Mouse (Mus musculus) cerebellum, adult 9-11 months (tissue): ENCODE measurements around the gene Nphs1.
"Not testable (repeated sequence)": the region's sequence is repeated elsewhere in the genome, so short reads cannot be mapped to it uniquely, and the experiment has no call there.

Experiments
- DNase-seq: peaks from one replicate; pipeline ENCODE4 v3.0.0; 2022

The Nphs1 gene

DNA sequence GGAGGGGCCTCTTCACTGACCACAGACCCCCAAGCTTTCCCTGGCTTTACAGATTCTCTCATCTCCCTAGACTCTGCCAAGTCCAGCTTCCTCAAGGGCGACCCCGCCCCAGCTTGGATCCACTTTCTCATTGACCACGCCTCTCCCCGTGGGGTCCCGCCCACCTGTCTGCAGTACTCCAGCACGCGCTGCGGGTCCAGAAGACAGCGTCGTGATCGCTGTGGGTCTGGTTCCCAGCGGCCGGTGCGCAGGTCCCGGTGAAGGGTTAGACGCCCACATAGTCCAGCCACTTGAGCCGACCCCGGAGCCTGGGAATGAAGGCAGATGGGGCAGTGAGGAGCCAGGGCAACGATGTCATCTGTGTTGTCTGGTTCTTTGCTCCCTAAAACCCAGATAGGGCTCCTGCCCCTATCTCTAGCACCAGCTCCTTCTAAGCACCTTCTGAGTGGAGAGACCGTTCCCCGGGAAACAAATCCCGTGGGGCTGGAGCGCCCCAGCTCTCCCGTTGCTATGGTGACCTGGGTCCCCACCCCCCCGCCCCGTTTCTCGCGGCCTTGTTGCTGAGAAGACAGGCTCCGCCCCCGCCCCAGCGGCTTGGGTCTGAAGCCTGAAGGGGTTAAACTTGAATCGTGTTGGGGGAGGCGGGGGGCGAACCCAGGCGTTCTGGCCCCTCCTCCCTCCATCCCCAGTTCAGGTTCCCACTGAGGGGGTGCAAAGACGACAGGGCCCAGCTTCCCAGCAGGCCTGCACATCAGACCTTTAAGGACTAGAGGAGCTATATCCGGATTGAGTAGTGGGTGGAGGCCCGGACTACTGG lies 13.8 kb upstream of the Nphs1 start:
- DNase-seq, result peak; percentile 68

DNA sequence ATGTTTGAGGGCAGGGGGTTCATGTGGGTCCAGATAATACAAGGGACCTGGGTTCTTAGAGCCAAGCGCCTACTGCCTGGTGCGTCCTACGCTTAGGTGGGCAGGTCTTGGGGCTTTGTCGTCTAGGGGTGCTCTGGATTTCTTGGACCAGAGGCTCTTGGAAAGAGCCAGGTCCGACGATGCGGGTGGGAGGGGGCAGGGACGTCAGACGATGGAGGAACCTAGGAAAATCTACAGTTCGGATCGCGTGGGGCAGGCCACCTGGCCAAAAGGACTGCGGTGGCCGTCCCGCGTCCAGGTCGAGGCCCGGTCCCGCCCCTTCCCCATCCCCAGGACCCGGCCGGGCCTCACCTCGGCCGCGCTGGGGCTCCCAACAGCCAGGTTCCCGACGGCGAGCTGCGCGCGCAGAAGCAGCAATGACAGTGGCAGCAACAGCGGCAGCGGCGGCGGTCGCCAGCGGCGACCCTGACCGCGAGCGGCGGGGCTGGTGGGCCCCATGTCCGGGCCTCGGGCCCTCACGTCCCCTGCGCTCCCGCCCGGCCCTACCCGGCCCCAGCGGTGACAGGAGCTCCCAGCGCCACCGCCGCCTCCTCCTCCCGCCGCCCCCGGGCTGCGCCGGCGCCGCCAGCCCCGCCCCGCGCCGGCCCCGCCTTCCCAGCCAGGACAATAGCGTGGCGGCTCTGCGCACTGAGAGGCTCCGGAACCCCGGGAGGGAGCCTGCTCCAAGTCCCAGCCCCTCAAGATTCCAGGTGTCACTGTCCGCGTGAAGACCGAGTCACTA lies 13.0 kb upstream of the Nphs1 start, which contains the start of gene Aplp1:
Aplp1 (minus strand) TSS at position 565 of the 781 bp plus-strand sequence.
- DNase-seq, result peak; percentile 83

DNA sequence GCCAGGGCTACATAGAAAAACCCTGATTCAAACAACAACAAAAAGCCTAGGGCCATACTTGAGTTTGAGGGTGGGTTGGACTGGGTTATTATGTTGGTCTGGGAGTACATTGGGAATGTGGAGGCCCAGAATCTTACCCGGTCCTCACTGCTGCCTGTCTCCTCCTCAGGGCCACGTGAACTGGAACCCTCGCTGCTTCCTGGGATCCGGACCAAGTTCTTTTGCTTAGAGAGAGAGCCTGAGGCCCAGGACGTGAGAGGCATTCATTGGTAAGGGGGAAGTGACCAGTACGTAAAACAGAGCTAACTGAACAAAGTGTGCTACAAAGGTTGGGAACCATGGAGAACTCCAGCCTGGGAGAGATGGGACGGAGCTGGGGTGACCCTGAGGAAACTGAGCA lies 7.9 kb upstream of the Nphs1 start:
- no peak for DNase-seq

DNA sequence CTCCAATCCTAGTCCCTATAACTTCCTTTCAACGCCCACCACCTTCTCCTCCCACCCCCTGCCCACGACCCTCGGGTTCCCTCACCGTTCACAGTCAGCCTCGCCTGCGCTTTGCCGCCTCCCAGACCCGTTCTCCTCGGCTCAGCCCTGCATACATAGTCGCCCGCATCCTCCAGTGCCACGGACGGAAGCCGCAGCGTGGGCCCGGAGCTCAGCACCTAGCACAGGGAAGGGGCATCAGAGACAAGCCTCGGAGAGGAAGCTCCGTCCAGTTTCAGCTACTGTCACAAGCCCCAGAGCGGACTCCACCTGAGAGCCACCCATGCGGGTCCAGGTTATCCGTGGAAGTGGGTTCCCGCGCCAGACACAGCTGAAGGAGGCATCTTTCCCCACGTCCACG lies 4.8 kb upstream of the Nphs1 start:
- DNase-seq, result no peak

DNA sequence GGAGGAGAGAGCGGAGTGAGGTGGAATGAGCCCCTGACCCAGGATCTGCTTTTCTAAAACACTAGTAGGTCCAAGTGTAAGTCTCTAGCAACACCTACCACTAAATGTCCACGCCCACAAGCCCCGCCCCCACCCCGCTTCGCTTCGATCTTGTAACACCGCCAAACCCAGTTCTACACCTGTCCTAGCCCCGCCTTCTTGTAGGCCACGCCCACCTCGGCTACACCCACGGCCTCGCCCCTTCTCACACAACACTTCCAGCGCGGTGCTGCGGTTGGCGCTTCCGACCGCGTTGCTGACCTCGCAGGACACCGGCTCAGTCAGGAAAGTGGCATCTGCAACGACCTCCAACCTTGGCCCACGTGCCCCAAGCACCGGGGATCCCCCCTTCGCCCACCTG lies 4.3 kb upstream of the Nphs1 start:
- DNase-seq, result no peak

DNA sequence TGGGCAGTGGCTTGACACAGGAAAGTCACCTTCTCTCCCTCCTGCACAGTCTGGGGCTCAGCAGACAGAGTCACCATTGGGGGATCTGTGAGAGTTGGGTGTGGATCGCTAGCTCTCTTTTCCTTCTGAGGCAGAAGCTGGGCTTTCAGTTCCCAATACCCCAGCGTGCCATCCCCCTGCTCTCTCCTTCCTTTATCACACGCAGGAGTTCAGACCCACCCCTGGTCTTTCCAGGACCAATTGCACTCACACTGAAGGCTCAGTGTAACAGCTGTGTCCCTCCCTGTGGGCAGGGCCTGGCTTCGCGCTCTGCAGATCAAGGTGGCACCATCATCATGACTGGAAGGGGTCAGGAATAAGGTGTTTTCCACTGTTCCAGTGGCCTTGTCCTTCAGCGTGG lies 3.9 kb upstream of the Nphs1 start:
- DNase-seq, result no peak

DNA sequence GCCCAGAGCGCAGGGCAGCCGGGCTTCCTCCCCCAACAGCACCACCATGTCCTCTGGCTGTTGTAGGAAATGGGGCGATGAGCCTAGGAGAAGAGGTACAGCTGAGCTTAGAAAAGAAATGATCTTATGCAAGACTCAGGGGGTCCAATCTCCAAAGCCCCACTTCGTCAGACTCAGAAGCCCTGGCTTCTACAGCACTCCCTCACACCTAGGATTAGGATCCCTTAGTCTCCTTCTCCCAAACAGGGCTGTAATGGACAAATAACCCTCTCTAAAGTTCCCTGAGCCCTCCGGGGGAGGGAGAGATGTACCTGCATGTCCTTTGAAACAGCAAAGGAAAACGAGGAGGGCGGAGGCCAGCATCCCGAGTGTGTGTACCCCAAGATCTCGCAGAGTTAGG lies 1.6 kb upstream of the Nphs1 start:
- no peak for DNase-seq

DNA sequence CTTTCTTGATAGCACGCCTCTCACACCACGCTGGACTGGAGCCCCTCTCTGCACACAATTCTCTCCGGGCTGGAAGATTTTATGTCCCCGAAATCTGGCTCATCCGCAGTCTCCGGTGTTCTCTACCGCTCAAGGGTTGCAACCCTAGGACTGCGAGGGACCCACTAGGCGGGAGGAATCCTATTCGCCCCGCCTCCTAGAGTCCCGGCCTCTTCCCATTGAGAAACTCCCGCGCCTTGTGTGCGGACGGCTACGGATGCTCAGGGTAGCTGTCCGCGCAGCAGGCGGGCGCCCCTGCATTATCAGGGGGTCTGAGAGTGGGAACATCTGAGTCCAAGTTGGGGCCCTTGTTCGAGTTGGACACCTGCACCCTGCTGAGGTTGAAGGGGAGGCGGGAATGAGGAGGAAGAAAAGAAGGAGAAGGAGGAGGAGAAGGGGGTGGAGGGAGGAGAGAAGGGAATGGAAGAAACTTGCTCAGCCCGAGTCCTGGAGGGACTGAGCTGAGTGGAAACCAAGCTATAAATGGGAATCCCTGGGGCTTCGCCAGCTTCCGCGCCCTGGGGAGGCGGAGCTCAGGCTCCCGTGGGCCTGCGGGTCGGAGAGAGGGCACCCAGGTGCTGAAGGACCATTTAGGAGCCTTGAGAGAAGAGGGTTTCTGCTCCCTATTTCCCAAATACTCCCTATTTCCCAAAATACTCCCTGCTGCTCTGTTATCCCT lies 1.0 kb upstream of the Nphs1 start:
- no peak for DNase-seq

DNA sequence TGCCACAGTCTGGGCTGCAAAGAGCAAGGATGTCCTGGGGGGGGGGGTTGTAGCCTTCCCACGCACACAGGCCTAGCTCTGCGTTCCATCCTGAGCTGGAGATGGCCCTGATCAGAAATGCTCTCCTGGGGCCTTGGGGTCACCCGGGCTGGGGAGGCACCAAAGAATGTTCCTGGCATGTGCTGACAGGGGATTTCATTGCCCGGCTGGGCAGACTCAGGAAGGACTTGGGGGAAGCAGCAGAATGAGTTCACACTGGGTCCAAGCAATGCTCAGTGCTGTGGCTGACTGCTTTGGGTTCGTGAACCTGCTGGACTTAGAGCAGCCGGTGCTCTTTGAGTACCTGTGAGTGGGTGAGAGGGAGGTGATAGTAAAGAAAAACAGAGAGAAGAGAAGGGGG lies 1.4 kb downstream of the Nphs1 start:
- no peak for DNase-seq

DNA sequence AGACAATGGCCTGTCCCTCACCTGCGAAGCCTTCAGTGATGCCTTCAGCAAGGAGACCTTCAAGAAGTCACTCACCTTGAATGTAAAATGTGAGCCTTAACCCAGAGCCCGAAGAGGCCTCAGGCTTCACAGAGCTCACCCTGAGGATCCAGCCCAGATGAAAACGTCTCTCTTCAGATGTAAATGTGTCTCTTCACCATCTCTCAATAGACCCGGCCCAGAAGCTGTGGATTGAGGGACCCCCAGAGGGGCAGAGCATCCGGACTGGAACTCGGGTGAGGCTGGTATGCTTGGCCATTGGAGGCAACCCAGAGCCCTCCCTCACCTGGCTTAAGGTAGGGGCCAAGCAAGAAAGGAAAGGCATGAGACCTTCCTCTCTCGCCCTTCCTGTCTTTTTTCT lies 5.5 kb downstream of the Nphs1 start:
- DNase-seq, result no peak

DNA sequence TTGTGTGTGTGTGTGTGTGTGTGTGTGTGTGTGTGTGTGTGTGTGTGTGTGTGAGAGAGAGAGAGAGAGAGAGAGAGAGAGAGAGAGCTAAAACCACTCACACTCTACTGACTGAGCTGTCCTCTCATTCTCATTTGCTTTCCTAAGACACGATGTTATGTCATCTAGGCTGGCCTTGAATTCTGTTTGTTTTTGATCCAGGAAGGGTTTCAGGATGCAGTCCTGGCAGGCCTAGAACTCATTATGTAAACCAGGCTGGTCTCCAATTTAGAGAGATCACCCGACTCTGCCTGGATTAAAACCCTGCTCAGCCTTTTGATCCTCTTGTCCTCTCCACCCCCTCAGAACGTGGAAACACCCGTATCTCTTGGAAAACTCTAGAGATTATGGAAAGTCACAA lies 5.9 kb downstream of the Nphs1 start:
- no peak for DNase-seq

DNA sequence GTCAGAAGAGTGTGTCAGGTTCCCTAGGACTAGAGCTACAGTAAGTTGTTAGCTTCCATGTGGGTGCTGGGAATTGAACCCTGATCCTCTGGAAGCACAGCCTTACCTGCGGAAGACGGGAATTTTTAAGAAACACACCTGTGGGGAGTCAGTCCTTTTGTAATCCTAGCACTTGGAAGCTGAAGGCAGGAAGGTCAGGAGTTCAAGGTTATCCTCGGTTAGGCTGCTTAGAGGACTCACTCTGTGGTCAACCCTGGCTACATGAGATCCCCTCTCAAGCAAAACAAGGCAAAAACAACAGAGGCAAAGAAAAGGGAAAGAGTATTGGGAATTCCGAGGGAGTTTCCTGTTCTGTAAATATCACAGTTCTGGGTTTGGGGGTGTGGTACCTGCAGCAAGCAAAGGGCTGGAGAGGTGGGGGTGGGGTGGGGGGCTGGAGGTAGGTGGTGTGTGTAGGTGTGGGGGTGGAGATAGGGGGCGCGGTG lies 6.7 kb downstream of the Nphs1 start:
- no peak for DNase-seq

DNA sequence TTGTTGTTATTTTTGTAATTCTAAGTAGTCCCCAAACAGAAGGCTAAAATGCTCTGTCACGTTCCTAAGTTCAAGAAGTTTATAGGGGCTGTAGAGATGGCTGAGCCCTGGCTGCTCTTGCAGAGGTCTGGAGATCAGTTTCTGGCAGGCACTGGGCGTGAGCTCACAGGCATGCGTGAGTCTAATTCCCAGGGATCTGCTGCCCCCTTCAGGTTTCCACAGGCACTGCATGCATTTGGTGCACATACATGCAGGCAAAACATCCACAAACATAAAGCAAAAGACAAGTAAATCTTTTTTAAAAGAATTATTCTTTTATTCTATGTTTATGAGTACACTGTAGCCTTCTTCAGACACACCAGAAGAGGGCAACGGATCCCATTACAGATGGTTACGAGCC lies 14.3 kb downstream of the Nphs1 start:
- DNase-seq, result no peak

DNA sequence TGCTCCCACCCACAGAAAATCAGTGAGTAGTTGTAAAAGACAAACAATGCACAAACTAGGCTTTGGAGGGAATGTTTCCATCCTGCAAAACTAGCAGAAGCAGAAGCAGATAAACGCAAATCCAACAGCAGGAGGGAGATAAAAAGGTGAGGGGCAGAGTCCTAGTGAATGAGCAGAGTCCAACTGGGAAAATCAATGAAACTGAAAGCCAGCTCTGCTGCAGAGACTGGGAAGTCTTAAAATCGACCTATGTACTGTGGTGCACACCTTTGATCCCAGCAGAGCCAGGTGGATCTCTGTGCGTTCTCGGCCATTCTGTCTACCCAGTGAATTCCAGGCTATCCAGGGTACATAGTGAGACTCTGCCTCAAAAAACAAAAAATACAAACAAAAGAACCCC lies 16.9 kb downstream of the Nphs1 start:
- DNase-seq, result no peak

DNA sequence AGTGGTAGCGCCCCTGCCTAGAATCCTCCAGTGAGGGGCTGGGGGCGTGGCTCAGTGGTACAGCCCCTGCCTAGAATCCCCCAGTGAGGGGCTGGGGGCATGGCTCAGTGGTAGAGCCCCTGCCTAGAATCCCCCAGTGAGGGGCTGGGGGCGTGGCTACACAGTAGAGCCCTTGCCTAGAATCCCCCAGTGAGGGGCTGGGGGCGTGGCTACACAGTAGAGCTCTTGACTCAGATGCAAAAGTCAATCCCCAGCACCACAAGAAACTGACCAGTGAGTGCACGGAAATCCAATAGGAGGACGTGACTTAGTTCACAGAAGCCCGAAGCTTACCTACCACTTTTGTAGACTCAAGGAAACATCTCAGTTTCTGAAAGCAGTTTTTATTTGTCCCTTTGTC lies 18.0 kb downstream of the Nphs1 start:
- not testable (repeated sequence) for DNase-seq

DNA sequence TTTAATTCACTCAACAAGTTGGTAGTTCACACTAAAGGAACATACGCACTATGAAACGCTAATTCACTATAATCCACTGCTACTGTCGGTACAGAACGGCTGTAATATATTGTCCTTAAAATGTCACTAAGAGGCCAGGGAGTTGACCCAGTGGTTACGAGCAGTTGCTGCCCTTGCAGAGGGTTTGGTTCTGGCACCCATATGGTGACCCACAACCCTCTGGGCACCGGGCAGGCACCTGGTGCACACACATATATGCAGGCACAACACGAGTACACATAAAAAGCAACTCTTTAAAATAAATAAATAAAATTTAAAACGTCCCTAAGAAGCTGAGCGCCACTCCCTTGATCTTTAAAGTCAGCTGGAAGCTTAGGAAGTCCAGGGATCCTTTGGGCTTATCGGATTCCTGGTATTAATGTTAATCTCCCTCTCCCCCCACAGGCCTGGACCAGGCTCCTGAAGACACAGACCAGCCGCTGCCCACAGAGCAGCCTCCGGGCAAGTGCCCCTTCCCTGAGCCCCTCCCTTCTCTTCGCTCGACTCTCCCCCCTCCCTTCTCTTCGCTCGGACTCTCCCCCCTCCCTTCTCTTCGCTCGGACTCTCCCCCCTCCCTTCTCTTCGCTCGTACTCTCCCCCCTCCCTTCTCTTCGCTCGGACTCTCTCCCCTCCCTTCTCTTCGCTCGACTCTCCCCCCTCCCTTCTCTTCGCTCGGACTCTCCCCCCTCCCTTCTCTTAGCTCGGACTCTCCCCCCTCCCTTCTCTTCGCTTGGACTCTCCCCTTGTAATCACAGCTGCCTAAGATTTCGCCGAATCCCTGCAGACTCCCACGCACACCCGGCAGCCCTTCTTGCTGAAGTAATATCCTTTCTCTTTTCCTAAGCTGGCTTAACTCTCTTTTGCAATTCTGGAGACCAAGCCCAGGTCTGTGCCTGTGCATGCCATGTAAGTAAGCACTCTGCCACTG lies 19.6 kb downstream of the Nphs1 start:
- peak; percentile 45 for DNase-seq

DNA sequence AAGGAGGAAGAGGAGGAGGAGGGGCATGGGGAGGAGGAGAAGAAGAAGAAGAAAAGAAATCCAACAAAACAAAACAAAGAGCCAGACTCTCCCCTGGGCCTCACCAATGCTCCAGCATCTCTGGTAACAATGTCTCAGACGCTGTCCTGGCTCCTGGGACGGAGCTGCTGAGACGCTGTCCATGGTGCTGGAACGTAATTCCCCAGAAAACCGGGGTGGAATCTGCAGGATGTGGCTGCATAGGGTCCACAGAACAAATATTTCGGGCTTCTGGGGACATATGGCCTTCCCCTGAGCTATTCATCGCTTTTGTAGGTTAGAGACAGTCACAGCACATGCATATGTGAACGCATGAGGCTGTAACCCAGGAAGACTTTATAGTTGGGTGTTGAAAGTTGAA lies 26.1 kb downstream of the Nphs1 start:
- no peak for DNase-seq

DNA sequence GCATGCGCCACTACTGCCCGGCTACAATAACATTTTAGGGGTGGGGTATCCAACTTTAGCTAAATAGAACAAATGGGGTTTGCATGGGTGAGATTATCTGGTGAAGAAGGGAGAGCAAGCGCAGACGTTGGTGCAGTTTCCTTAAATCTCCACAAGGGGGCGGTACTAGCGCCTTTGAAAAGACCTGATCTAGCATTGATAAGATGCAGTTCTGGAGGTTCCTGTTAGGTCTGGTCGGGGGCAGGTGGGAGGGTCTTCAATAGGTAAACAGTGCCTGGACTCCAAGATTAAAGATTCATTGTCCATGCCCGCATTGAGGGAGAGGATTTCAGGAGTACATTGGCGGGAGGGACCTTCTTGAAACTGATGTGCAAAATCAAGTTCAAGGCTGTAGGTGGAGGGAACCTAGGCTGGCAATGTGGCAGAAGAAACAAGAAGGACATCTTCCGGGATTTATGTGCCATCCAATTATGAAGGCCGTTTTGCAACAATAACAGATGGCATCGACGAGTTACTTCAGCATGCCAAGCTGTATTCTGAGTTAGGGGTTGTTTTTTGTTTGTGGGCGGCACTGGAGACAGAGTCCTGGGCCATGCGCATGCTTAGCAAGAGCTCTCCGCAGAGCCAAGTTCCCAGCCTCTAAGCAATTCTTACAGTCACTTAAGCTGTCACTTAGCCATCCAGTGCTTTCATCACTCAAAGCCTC lies 32.3 kb downstream of the Nphs1 start:
- peak; percentile 43 for DNase-seq

DNA sequence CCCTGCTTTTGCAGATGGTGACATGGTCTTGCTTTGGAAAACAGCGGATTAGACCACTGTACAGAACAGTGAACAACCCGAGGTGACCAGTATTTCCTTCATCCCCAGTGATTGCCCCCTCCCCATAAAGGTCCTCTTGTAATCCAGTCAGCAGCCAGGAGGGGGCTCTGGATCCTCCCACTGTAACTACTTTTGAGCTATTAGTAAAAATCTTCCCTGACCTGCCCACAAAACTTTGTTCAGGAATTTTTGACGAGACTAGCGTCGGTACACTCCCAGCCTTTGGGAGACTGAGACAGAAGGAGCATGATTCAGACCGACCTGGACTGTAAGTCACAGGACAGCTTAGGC lies 32.8 kb downstream of the Nphs1 start:
- no peak for DNase-seq

DNA sequence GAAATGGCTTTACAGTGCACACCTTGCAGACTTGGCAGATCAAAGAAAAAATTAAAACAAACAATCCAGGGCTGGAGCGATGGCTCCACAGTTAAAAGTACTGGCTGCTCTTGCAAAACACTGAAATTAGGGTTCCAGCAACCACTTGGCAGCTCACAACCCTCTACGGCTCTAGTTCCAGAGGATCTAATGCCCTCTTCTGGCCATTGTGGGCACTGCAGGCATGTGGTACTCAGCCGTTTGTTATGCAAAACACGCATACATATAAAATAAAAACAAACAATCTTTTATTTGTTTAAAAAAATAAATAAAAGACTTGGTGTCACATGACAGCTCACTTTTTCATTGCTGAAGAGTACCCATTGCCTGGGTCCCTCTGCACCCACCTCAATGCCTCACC lies 34.6 kb downstream of the Nphs1 start:
- peak; percentile 75 for DNase-seq

DNA sequence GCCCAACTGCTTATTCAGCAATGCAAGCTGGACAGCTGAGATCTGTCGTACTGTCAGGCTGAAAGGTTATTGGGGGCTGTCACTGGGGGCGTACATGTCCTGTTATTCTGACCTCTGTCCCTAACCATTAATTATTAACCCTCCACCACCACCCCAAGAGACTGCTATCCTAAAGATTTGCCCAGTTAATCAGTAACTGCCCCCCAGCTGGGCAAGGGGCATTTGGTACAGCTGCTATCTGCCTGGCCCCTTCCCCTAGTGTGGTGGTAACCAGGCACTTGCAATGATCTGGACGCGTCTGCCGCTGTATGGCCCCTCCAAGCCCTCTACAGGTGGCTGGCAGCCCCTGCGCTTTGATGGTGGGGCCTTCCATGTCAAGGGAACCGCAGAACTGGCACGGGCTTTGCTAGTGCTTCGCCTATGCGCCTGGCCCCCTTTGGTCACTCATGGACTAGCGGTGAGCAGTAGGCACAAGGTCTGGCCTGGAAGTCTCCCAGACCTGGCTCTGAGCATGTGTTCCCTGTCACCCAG lies 35.4 kb downstream of the Nphs1 start, which contains the start of gene Prodh2:
Prodh2 (plus strand) TSS at position 222 of the 531 bp plus-strand sequence.
- DNase-seq, result no peak
